Mouse (Mus musculus) liver (tissue): Measurements from ENCODE around the gene Fzd1.

Experiments
- DNase-seq: peaks from one replicate; pipeline ENCODE4 v3.0.0-alpha.2; 2020; ENCODE audit warnings: mixed read lengths

Fzd1 gene

DNA sequence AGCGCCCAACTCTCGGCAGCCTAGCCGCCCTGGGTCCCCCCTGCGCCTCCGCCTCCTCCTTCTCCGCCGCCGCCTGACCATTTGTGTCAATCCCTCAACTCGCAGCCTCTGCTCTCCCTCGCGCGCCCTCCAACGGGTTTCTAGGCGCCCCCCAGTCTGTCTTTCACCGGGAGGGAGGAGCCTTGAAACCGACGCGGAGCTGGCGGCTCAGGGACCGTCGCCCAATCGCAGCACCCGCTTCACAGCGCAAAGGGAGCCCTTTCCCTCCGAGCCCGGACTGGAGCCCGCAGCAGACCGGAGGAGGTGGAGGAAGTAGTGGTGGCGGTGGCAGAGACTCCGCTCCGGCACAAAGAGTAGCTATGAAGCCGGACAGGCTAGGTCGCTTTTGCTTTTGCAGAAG is at the start of gene Fzd1:
Gene Fzd1 (minus strand): TSS at position 134 of the 400 bp plus-strand sequence.
- DNase-seq, result peak; percentile 83

DNA sequence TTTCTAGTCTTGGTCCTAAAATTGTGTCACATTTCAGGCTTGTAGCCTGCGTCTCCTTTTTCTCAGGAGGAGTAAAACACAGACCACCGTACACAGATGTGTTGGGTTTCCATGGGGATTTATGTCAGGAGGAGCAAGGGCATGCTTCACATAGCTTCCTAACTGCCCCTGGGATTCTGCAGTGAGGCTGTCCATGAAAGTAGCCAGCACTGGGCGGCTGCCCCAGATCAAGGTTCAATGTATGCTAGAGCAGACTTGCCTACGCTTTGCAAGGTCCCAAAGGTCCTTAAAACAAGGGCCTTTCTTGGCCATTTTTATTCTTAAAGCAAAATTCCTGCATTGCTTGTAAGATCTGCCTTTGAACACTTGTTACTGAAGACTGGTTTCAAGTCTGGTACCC is 47.4 kb upstream of the Fzd1 start:
- no peak for DNase-seq

DNA sequence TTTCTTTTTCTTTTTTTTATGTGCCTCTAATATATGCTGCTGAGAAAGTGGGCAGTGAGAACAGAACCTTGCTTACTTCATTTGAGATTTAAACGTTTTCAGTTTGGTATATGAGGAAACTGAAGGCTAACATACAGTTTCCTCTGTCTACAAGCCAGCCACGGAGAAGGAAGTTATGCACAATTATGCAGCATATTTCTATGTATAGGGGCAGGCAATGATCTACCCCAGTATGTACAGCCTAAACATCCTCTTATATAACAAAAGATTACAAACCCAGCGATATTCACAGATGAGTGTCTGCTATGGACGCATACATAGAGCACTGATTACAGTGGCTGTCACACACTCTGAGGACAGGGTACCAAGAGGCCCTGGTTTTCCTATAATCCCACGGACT is 45.9 kb upstream of the Fzd1 start:
- DNase-seq, result no peak

DNA sequence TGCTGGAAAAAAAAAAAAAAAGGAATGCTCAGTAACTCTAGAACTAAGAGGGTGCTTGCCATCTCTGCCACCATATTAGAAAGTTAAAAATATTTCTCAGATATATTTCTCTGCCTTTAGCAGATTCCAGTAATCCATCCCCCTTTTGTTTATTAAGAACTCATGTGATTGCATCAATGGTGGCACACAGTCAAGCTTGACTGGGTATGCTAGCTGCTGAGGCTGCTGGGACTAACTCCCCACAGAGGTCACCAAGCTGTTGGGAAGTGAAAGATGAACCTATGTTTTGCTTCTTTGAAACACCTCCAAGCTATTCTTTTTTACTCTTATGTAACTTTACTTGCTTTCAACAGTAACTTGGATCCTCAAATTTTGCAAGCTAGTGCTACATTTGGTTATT is 44.1 kb upstream of the Fzd1 start:
- DNase-seq, result no peak

DNA sequence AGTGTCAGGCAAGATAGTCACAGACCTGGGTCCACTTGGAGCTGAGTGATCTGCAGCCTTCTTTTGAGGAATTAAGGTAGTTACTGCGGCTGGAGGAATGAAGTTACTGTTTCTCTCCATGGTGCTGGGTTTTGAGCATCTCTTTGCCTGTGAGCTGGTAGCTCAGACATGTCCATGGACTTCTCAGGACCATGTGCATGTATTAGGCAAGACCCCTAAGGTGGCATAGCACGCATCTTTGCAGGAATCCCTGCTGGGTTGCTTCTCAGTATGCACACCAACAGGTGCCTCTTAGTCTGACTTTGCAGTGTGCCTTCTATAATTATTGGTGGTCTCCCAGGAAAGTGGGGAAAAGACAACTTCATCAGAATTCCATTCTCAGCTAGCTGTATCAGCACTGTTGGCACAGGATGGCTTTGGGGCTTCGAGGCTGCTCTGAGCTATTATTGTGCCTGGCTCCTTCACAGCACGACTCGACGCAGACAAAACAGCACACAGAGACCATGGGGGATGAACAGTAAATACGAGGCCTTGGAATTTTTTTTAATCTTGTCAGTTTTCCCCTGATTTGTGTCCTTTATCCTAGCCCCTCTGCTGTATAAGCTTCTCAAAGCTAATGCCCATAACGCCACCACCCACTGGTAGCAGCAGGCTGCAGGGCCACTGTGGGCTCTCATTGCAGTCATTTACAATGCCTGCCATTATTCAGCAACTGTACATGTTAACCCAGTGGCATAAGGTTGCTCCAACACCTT is 43.4 kb upstream of the Fzd1 start:
- DNase-seq, result no peak

DNA sequence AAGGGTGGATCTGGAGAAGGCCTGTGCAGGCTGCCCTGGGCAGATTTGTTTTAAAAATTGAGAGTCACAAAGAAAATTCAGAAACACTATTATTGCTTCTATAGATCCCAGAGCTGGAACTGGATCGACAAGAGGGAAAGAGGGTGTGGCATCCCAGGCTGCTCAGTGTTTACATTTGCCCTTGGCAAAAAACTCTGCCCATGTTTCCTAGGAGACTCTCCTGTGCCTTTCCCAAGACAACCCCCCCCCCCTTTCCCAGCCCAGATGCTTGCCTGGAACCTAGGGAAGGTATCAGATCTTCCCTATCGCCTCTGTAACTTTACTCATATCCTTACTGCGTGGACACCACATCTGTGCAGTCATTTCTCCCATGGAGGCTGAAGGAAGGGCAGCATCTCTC is 33.4 kb upstream of the Fzd1 start:
- no peak for DNase-seq

DNA sequence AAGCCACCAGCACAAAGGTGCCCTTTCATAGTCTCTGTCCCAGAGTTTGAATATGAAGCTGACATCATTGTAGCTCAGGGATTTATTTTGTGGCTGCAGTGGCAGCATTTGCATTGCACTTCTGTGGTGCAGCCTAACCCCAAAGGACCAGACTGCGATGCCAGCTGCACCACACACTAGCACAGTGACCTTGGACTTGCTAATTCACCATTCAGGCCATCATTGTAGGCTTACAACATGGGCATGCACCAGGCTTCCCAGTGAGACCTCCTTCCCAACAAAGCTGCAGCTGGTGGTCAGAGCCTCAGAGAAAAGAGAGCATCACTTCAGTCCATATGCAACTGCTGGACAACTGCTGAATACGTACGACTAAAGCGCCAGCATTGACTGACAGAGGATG is 32.4 kb upstream of the Fzd1 start:
- no peak for DNase-seq

DNA sequence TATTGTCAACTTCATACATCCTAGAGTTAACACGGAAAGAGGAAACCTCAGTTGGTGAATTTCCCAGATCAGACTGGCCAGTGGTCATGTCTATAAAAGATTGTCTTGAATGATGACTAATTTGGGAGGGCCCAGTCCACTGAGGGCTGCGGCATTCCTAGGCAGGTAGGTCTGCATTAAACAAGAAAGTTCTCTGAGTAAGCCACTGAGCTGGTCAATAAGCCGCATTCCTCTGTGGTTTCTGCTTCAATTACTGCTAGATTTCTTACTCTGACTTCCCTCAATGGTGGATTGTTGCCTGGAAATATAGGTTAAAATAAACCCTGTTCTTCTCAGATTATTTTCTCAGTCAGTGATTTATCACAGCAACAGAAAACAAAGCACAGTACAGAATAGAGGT is 30.6 kb upstream of the Fzd1 start:
- DNase-seq, result no peak

DNA sequence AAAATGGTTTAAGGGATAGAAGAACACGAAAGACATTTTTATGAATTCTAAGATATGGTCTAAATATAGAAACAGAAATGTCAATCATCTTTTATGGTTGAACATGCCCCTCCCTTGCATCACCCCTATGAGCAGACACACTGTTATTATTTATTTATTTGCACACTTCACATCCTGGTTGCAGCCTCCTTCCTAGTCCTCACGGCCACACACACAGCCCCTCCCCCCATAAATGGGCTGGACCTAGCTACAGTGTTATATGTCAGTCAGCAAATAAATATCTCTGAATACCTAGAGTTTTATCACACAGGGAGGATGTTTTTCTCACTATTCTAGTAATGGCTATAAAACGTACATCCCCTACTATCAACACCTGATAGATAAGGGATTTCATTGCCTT is 29.0 kb upstream of the Fzd1 start:
- DNase-seq, result no peak

DNA sequence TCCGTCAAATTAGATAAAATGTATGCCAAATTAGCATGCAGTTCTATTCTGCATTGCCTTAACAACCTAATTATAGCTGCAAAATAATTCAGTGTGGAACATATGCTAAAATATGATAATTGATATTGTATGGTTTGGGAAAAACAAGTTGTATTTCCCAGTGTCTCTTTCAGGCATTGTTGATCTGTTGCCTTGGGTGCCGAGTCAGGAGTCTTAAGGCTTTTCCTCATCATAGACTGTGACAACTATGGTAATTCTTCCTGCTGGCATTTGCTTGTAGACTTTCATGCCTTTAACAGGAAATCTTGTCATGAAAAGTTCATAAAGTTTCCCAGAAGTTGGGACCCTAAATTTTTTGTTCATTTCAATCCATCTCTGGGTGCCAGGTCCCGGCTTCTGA is 20.4 kb upstream of the Fzd1 start:
- no peak for DNase-seq

DNA sequence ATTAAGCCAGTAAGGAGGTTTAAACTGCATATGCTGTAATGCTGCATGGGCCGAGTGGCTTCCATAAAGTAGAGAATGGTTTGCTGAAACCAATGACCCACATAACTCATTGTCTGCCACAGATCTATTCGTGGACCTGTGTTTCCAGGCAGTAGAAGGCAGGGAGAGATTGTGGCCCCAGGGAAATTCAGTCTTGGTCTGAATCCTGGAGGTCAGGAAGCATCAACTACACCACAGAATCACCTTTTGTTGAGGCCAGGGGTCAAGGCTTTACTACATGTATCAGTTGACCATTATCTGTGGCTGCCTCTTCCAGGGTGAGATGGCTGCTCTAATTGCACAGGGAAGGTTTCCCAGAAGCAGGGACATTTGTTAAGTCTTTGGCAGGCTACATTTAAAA is 18.7 kb upstream of the Fzd1 start:
- no peak for DNase-seq

DNA sequence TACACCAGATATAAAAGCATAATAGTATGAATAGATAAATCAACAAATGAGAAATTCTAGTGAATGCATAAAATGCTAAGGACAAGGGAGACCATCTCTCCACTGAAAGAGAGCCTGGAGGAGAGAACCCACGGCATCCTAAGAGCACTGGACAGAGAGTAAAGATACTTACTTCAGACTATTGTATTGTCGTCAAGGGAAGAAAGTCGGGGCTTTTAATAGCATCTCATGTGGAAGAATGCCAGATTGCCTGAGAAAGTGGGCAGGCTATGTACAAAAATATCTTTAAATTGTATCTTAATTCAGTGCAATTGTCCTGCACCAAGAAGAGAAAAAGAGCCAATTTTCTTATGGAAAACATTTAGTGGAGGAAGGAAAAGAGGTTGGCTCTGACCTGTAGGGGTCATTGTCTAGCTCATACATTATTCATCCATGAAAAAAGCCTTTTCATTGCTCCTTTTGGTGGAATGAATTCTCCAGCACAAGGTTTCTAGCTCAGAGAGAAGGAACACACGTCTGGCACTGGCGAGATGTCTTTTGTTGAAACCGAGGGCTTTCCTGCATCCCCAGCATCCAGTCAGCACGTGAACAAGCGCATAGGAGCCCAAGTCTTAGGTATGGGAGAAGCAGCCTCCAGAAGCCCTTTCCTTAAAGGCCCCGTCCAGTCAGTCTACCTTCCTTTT is 15.4 kb upstream of the Fzd1 start:
- DNase-seq, result no peak

DNA sequence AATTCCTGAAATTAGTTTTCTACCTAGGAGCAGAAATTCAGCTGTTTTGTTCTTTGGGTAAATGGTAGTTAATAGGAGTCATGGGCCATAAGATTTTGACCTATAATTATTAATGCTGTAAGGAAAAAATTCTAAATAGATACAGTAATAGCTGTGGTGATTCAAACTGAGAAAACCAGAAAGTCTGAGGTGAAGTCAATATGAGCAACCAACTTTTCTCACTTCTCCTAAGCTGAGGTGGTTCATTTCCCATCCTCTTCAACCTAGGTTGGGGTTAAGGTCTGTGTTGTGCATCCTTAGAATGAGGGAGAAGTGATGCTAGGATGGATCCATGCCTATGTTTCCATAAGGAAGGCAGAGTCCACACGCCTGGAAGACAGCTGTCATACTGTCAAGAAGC is 12.8 kb upstream of the Fzd1 start:
- DNase-seq, result no peak

DNA sequence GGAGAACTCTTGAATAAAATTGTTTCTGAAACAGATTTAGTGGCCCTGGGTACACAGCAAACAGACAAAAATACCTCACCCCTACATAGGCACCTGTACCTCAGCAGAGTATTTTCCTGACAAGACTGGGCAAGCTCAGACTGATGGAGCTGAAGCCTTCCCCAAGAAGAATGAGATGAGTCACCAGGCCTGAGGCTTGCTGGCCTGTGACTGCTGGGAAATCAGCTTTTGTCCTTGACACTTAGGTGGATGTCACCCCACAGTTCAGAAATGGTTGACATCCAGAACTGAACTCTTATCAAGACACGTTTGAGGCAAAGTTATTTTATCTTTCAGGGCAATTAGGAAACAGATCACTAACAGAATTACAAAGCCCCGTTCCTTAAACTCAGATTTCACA is 10.1 kb upstream of the Fzd1 start:
- DNase-seq, result no peak

DNA sequence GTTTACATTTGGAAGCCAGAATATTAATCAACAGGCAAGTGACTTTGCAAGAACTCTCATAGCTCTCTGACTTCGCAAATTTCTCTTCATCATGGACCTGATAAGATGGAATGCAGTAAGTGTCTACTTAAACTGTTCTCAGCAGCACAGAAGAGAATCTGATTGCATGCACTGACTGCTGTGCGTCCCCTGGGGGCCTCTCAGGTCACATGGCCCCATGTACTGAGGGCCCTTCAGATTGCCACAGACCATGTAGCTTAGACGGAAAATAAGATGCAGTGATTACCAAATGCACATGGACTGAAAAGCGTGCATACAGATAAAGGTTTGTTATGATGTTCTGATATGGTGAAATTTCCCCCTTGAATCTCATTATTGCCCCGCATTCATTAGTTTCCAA is 8.9 kb upstream of the Fzd1 start:
- no peak for DNase-seq

DNA sequence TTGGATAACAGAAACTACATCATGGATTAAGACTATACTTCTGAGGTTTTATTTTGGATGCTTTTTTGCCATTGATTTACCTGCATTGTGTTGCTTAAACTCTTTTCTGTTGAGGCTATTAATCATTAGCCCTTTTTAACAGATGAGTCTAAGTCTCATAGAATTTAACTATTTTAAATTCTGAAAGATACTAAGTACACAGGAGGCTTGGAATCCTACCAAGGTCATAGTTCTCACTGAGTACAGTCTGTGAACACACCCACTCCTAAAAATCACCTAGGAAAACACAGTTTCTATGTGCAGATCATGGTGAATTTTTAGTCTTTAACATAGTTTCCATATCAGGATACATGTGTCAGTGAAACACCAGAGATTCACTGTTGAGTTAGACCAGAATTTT is 4.1 kb upstream of the Fzd1 start:
- no peak for DNase-seq

DNA sequence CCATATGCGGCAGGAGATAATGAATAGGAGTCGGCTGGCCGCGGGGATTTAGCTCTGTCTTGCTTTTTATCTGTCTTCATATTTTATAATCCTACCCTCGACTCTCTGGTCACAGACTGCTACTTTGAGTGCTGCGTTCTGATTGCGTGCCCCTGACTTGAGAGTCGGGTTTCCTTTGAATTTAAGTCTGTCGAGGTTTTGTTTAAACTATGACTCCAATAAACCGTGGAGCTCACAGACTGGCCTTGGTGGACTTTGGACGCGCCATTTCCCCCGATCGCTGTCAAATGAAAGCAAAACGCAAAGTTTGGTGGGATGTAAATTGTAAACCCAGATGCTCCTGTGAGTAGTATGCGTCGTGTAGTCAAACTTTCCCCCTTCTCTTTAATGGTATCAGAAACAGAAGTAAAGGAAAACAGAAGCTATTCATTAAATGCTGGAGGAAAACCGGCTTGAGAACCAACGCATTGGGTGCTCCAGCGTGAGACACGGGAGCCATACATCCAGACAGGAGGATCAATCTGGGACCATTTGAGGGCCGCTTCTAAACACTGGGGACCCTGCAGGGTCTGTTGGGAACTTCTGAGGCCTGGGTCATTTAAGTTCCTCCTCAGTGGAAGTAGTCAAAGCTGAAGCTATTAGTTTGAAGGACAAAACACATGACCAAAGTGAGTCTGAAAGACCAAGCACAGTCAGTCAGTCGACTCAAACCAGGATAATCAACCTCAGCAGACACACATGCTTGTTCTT is 671 bp upstream of the Fzd1 start:
- DNase-seq, result no peak

DNA sequence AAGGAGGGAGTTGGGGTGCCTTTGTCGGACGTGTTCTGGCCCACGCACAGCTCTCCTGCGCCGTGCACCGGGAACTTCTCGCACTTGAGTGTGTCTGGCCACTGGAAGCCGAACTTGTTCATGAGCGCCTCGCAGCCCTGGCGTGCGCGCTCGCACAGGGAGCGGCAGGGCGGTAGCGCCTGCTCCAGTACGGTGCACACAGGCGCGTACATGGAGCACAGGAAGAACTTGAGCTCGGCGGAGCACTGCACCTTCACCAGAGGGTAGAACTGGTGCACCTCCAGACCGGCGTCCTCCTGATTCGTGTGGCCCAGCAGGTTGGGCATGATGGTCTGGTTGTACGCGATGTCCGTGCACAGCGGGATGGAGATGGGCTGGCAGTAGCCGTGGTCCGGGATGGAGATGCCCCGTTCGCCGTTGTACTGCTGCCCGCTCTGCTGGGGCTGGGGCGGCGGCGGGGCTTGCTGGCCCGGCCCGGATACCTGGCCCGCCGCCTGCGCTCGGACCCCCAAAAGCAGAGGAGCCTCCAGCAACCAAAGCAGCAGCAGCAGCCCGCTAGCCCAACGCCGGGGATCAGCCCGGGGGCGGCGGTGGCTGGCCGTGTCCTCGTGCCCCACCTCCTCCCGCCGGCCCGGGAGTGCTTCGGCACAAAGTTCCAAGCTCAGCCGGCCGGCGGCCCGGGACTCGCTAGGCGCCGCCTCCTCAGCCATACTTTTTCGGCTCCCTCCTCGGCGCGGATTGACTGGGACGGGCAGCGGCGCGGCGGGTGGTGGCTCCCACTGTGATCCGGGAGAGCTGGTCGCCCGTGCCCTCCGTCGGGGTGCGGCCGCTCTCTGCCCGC is 744 bp downstream of the Fzd1 start:
- DNase-seq, result peak; percentile 35

DNA sequence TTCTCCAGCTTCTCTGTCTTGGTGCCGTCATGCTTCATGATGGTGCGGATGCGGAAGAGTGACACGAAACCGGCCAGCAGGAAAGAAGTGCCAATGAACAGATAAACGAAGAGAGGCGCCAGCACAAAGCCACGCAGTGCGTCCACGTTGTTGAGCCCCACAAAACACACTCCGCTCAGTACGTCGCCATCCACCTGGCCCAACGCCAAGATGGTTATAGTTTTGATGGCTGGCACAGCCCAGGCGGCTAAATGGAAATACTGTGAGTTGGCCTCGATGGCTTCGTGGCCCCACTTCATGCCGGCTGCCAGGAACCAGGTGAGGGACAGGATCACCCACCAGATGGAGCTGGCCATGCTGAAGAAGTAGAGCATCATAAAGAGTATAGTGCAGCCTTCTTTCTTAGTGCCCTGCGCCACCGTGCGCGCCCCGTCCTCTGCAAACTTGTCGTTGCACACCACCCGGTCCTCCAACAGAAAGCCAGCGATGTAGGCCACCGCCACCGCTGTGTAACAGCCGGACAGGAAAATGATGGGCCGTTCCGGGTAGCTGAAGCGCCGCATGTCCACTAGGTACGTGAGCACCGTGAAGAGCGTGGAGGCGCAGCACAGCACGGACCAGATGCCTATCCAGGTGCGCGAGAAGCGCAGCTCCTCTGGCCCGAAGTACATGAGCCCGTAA is 1.7 kb downstream of the Fzd1 start:
- DNase-seq, result no peak

DNA sequence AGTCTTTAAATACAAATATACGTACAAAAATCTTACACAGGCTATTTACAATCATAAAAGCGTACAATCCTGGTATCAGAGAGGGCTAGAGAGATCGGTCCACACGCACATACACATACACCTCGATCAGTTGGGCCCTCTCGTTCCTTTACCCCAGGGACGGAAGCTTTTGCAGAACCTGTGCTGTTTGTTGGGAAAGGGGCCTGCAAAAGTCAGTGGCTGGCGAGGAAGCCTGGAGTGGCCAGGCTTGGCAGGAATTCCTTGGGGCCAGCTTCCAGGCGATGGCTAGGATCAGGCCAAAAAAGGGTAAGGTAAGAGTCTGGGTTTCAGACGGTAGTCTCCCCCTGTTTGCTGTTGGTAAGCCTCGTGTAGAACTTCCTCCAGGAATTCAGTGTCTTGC is 2.5 kb downstream of the Fzd1 start:
- DNase-seq, result no peak

DNA sequence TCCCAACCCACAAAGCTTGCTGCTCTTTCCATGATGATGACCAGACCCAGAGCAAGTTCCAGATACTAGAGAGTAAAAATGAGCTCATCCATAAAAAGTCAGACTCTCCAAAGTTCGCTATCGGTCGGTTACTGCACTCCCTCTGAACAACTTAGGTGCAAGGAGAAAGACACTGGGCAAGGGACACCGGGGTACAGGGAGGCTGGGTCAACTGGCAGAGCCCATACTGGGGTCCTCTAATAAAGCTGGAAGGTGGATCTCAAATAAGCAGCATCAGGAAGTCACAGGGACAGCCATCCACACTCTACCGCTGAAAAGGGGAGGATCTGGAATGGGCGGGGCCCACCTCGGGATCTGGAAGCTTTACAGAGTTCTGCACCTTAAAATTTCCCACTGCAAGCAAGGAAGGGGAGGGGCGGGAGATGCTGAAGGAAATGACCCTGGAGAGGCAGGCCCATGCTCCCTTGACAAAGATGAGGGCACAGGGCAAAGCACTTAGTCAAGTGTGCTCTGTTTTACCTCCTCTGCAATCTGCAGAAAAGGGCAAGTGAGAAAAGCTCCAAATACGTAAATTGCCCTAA is 3.0 kb downstream of the Fzd1 start:
- DNase-seq, result no peak

DNA sequence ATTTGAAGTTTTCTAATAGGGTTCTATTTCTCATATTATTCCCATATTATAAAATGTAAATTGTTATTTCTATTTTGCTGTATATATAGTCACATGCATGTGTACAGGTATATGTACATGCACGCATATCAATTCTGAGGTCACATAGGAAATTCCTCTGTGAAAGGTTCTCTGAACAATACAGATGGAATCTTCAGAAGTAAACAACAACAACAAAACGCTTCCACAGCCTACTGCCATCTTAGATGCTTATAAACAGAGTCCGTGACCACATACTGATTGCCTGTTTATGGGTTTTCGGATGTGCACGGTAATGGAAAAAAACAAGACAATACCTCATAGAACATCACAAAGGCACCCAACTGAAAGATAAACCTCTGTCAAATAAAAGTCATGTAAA is 4.7 kb downstream of the Fzd1 start:
- DNase-seq, result no peak
